Mouse (Mus musculus): ENCODE measurements around the gene Nid1. TPM values are rescaled to one million over a fixed set of nuclear protein-coding genes. Genes with fewer than 3 reads are reported as not detected.

The Nid1 gene
- polyA plus RNA-seq, 1 experiment from 2014 or later, result 37.8 TPM

DNA sequence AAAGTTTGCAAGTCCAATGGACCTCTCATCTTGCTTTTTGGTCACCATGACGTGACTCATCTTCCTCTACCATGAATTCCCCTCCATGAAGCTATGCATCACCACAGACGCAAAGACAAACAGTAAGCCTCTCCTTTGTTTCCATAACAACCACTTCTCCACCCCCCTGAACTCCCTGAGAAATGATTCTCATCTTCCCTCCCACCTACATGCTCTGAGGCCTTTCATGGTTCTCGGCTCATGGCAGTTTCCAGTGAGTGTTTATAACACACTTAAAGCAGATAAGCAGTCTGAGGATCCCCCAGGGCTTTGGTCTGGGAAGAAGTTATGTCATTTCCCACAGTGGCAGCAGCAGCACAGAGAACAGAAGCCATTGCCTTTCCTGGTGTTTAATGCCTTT lies 56.2 kb downstream of the Nid1 start:
- no peak overlapping the region for H3K4me3 ChIP-seq (ENCODE audit: low read depth, low read length)
- 48% methylated on average over 3 of the region's 3 CpGs for WGBS (ENCODE audit: insufficient replicate concordance)
- H3K9ac ChIP-seq (ENCODE audit: low read depth, low read length), result no peak overlapping the region
- H3K4me2 ChIP-seq (ENCODE audit: low read depth, low read length), result no peak overlapping the region
- H3K27ac ChIP-seq (ENCODE audit: low read length), result no peak overlapping the region
- ATAC-seq (ENCODE audit: low read depth), result no peak
- no peaks in the 10 kb centered on the region for H3K4me1 ChIP-seq (ENCODE audit: control insufficient read depth, low read depth, low read length)
- no peaks in the 10 kb centered on the region for H3K9me3 ChIP-seq (replicated peaks; ENCODE audit: control insufficient read depth, low read length)
- no peaks in the 10 kb centered on the region for H3K36me3 ChIP-seq (ENCODE audit: control insufficient read depth, insufficient read depth)
- no peaks in the 10 kb centered on the region for H3K27me3 ChIP-seq (ENCODE audit: control insufficient read depth, insufficient read depth, low read depth, low read length)

DNA sequence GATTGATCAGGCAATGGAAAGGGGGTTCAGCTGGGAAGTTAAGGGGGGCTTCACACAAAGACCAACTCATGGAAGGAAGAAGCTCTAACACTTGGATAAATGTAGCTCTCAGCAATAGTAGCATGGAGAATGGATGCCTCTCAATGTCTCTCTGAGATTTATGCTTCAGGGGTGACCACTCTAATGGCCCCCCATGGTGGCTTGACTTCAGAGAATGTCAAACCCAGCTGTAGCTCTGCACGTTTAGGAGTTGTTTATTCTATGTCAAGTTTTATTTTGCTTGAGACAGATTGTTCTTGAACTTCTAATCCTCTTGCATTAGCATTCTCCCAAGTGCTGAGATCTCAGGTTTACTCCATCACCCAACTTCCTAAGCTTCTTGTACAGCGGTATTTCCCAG lies 60.7 kb downstream of the Nid1 start:
- H3K27ac ChIP-seq (ENCODE audit: low read length), result no peak overlapping the region
- no peak overlapping the region for H3K4me3 ChIP-seq (ENCODE audit: low read depth, low read length)
- 52% methylated on average over 2 of the region's 2 CpGs for WGBS (ENCODE audit: insufficient replicate concordance)
- H3K27me3 ChIP-seq (ENCODE audit: control insufficient read depth, insufficient read depth, low read depth, low read length), result no peaks in the 10 kb centered on the region
- no peaks in the 10 kb centered on the region for H3K9me3 ChIP-seq (replicated peaks; ENCODE audit: control insufficient read depth, low read length)
- H3K9ac ChIP-seq (ENCODE audit: low read depth, low read length), result no peak overlapping the region
- no peak overlapping the region for H3K4me2 ChIP-seq (ENCODE audit: low read depth, low read length)
- no peaks in the 10 kb centered on the region for H3K4me1 ChIP-seq (ENCODE audit: control insufficient read depth, low read depth, low read length)
- H3K36me3 ChIP-seq (ENCODE audit: control insufficient read depth, insufficient read depth), result no peaks in the 10 kb centered on the region
- no peak for ATAC-seq (ENCODE audit: low read depth)

DNA sequence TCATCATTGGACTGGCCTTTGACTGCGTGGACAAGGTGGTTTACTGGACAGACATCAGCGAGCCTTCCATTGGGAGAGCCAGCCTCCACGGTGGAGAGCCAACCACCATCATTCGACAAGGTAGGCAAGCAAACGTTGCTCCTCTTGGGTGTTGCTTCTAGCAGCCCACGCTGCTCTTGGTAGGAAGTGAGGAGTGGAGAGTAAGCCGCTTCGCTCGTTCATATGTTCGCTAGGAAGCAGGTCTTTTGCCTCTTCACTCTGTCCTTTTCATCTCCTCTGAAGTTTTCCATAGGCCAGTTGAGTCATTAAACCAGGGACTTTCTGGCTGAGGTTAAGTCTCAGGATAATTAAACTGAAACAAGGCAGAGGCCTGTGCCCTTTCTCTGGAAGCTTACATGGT lies 65.1 kb downstream of the Nid1 start:
- no peak for ATAC-seq (ENCODE audit: low read depth)
- no peak overlapping the region for H3K27ac ChIP-seq (ENCODE audit: low read length)
- H3K4me2 ChIP-seq (ENCODE audit: low read depth, low read length), result no peak overlapping the region
- H3K27me3 ChIP-seq (ENCODE audit: control insufficient read depth, insufficient read depth, low read depth, low read length), result no peaks in the 10 kb centered on the region
- 72% methylated on average over 10 of the region's 10 CpGs for WGBS (ENCODE audit: insufficient replicate concordance)
- no peaks in the 10 kb centered on the region for H3K9me3 ChIP-seq (replicated peaks; ENCODE audit: control insufficient read depth, low read length)
- no peak overlapping the region for H3K4me3 ChIP-seq (ENCODE audit: low read depth, low read length)
- H3K9ac ChIP-seq (ENCODE audit: low read depth, low read length), result no peak overlapping the region
- no peaks in the 10 kb centered on the region for H3K36me3 ChIP-seq (ENCODE audit: control insufficient read depth, insufficient read depth)
- H3K4me1 ChIP-seq (ENCODE audit: control insufficient read depth, low read depth, low read length), result no peaks in the 10 kb centered on the region

DNA sequence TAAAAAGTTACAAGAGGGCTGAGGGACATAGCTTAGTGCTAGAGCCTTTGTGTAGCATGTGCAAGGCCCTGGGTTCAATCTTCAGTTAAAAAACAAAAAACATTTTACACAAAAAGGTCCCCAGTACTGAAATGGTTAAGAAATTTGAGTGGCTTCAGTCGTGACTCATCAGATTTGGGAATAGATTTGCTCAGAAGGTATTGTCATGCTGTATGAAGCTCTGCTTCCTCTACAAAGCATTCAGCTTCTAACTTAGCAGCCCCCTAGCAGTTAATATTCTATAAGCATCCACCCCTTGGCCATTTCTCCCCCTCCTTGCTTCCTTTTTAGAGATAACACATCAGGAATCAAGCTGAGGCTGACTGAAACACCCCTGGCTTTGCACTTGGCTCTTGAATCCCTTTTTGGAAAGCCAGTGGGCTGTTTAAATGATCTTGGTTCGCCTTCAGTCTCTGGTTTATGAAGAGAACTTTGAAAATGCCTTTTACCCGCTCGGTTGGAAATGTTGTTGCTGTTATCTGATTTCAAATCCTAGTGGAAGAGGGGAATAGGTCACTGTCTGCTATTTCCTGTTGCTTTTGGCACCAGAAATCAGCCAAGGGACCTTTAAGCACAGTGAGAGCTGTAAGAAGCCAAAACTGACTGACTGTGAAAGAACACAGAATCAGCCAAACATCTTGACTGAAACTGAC lies 66.5 kb downstream of the Nid1 start:
- Histone ChIP-seq H3K4me1 (ENCODE audit: control insufficient read depth, low read depth, low read length) (no peaks in the 10 kb centered on the region), H3K27me3 (ENCODE audit: control insufficient read depth, insufficient read depth, low read depth, low read length) (no peaks in the 10 kb centered on the region), H3K36me3 (ENCODE audit: control insufficient read depth, insufficient read depth) (no peaks in the 10 kb centered on the region), H3K9ac (ENCODE audit: low read depth, low read length) (no peak overlapping the region), H3K4me3 (ENCODE audit: low read depth, low read length) (no peak overlapping the region), H3K4me2 (ENCODE audit: low read depth, low read length) (no peak overlapping the region), H3K9me3 (replicated peaks; ENCODE audit: control insufficient read depth, low read length) (no peaks in the 10 kb centered on the region), H3K27ac (ENCODE audit: low read length) (no peak overlapping the region)
- 31% methylated on average over 4 of the region's 4 CpGs for WGBS (ENCODE audit: insufficient replicate concordance)
- no peak for ATAC-seq (ENCODE audit: low read depth)

DNA sequence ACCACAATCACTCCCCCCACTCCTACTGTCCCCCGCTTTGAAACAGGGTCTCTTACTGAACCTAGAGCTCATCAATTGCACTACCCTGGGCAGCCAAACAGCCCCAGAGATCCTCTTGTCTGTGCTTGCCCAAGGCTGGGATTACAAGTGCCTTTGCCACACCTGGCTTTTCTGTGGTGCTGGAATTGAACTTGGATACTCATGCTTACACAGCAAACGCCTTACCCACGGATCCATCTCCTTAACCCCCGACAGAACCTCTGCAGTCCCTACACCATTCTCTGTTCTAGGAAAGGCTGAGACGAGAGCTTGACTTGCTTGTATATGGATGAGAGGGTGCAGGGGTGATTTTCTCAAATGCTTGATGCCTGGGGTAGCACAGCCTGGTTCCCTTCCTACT lies 67.7 kb downstream of the Nid1 start:
- 59% methylated on average over 5 of the region's 5 CpGs for WGBS (ENCODE audit: insufficient replicate concordance)

DNA sequence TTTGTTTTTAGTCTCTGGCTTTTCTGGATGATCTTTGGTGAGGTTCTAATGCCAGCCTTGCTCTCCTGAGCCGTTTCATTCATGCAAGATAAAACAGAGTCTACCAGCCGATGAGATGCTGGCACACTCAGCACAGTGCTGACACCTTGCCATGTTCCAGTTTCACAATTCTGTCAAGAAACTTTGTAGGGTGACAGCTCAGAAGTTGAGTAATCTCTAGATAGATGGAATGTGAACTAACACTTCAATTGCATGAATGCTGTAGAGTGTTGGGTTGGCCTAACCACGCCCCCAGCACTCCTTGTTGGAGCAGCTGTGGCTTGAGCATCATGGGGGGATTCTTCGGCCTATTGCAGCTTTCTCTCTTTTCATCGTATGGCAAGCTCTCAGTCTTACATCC lies 69.2 kb downstream of the Nid1 start:
- Histone ChIP-seq H3K4me3 (ENCODE audit: low read depth, low read length) (no peak overlapping the region), H3K9ac (ENCODE audit: low read depth, low read length) (no peak overlapping the region), H3K27ac (ENCODE audit: low read length) (no peak overlapping the region), H3K4me1 (ENCODE audit: control insufficient read depth, low read depth, low read length) (no peaks in the 10 kb centered on the region), H3K9me3 (replicated peaks; ENCODE audit: control insufficient read depth, low read length) (no peaks in the 10 kb centered on the region), H3K27me3 (ENCODE audit: control insufficient read depth, insufficient read depth, low read depth, low read length) (no peaks in the 10 kb centered on the region), H3K36me3 (ENCODE audit: control insufficient read depth, insufficient read depth) (no peaks in the 10 kb centered on the region), H3K4me2 (ENCODE audit: low read depth, low read length) (no peak overlapping the region)
- 68% methylated on average over 5 of the region's 5 CpGs for WGBS (ENCODE audit: insufficient replicate concordance)
- no peak for ATAC-seq (ENCODE audit: low read depth)

More for the DNA sequence above, 67.7 kb downstream of the Nid1 start:
- Histone ChIP-seq H3K4me2 (ENCODE audit: low read depth, low read length) (no peak overlapping the region), H3K9ac (ENCODE audit: low read depth, low read length) (no peak overlapping the region), H3K27me3 (ENCODE audit: control insufficient read depth, insufficient read depth, low read depth, low read length) (no peaks in the 10 kb centered on the region), H3K4me3 (ENCODE audit: low read depth, low read length) (no peak overlapping the region), H3K9me3 (replicated peaks; ENCODE audit: control insufficient read depth, low read length) (no peaks in the 10 kb centered on the region), H3K4me1 (ENCODE audit: control insufficient read depth, low read depth, low read length) (no peaks in the 10 kb centered on the region), H3K27ac (ENCODE audit: low read length) (no peak overlapping the region), H3K36me3 (ENCODE audit: control insufficient read depth, insufficient read depth) (no peaks in the 10 kb centered on the region)
- no peak for ATAC-seq (ENCODE audit: low read depth)

DNA sequence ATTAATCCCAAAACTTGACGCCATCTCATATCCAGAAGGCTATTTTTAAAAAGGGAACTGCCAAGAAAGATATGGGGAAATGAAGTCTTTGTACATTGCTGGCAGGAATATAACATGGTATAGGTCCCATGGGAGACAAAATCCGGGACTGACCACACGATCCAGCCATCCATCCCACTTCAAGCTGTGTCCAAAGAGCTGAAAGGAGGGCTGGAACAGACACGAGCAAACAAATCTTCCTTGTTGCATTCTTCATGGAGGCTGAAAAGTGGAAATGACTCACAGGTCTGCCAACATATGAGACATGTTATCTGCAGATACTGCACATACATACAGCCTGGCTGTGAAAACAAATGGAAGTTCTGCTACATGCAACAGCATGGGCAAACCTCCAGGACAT lies 77.5 kb downstream of the Nid1 start:
- no peak for ATAC-seq (ENCODE audit: low read depth)
- WGBS (ENCODE audit: insufficient replicate concordance), result 52% methylated on average over 4 of the region's 4 CpGs
- H3K27me3 ChIP-seq (ENCODE audit: control insufficient read depth, insufficient read depth, low read depth, low read length), result no peaks in the 10 kb centered on the region
- H3K4me2 ChIP-seq (ENCODE audit: low read depth, low read length), result no peak overlapping the region
- no peaks in the 10 kb centered on the region for H3K4me1 ChIP-seq (ENCODE audit: control insufficient read depth, low read depth, low read length)
- no peaks in the 10 kb centered on the region for H3K9me3 ChIP-seq (replicated peaks; ENCODE audit: control insufficient read depth, low read length)
- no peak overlapping the region for H3K9ac ChIP-seq (ENCODE audit: low read depth, low read length)
- H3K27ac ChIP-seq (ENCODE audit: low read length), result no peak overlapping the region
- no peaks in the 10 kb centered on the region for H3K36me3 ChIP-seq (ENCODE audit: control insufficient read depth, insufficient read depth)
- H3K4me3 ChIP-seq (ENCODE audit: low read depth, low read length), result no peak overlapping the region

DNA sequence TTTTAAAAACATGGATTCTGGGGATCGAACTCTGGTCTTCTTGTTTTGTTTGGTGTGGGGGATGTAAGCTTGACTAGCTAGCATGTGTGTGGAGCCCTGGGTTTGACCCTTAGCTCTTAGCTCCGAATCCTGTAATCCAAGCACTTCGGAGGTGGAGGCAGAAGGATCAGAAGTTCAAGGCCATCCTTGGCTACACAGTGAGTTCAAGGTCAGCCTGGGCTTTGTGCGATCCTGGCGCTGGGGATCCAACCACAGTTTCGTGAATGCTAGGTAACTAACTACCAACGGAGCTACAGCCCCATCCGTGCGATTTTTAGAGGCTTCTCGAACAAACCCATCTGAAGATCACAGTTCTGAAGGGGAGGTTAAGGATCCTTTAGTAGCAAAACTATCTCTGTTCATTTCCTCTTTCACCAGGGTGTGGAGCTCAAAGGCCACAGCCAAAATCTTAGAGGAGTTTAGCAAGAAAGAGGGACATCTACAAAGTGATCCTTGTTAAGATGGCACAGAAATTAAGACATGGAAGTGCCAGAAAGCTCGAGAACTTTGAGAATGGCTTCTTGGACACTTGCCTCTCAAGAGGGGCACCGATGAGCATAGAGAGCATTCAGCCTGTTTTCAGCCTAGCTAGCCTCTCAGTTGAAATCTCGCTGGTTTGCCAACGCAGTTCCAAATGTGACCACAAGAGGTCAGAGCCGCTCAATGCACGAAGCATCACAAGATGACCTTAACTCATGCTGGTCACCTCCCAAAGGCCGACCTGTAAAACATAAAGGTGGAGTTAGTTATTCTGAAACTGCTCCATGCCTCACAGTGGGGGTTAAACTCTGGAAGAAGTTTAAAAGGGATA lies 79.2 kb downstream of the Nid1 start:
- Histone ChIP-seq H3K4me3 (ENCODE audit: low read depth, low read length) (no peak overlapping the region), H3K36me3 (ENCODE audit: control insufficient read depth, insufficient read depth) (no peaks in the 10 kb centered on the region), H3K27me3 (ENCODE audit: control insufficient read depth, insufficient read depth, low read depth, low read length) (no peaks in the 10 kb centered on the region), H3K4me2 (ENCODE audit: low read depth, low read length) (no peak overlapping the region), H3K9ac (ENCODE audit: low read depth, low read length) (no peak overlapping the region), H3K9me3 (replicated peaks; ENCODE audit: control insufficient read depth, low read length) (no peaks in the 10 kb centered on the region), H3K27ac (ENCODE audit: low read length) (no peak overlapping the region), H3K4me1 (ENCODE audit: control insufficient read depth, low read depth, low read length) (no peaks in the 10 kb centered on the region)
- peak; percentile 62 for ATAC-seq (ENCODE audit: low read depth)
- 33% methylated on average over 17 of the region's 17 CpGs for WGBS (ENCODE audit: insufficient replicate concordance)

DNA sequence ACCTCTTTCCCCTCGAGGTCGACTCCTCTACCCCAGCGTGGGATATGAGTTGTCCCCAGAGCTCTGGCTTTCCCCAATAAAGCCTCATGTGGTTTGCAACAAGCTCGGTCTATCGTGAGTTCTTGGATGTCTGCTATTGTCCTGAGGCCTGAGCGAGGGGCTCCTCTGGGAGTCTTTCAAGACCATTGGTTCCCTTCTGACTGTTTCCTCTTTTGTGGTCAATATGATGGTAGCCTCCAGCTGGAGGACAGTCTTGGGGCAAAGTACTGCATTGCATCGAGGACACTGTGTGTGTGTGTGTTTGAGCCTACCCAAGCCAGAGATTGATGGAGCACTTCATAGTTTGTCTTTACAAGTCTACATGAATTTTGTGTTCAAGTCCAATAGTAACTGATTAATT lies 80.8 kb downstream of the Nid1 start:
- no peak overlapping the region for H3K27ac ChIP-seq (ENCODE audit: low read length)
- H3K36me3 ChIP-seq (ENCODE audit: control insufficient read depth, insufficient read depth), result no peaks in the 10 kb centered on the region
- no peaks in the 10 kb centered on the region for H3K4me1 ChIP-seq (ENCODE audit: control insufficient read depth, low read depth, low read length)
- no peak overlapping the region for H3K4me2 ChIP-seq (ENCODE audit: low read depth, low read length)
- H3K27me3 ChIP-seq (ENCODE audit: control insufficient read depth, insufficient read depth, low read depth, low read length), result no peaks in the 10 kb centered on the region
- no peak overlapping the region for H3K4me3 ChIP-seq (ENCODE audit: low read depth, low read length)
- no peak overlapping the region for H3K9ac ChIP-seq (ENCODE audit: low read depth, low read length)
- 33% methylated on average over 7 of the region's 7 CpGs for WGBS (ENCODE audit: insufficient replicate concordance)
- H3K9me3 ChIP-seq (replicated peaks; ENCODE audit: control insufficient read depth, low read length), result no peaks in the 10 kb centered on the region
- no peak; the same call in 1 of the 2 replicates for ATAC-seq (ENCODE audit: low read depth)

Data from liver, embryonic 16.5 days (tissue).